In genomic region chr17:24798229-24798628, GRCm38 (mm10) we compare ENCODE assay signal across 48 mouse cellular contexts. TPM values are rescaled to one million over a fixed set of nuclear protein-coding genes. Genes with fewer than 3 reads are reported as not detected.
"Had no signal": no experiment of that assay in that cellular context is flagged by ENCODE, and none has a peak within 500 bp of the region (broad histone marks: within the 10 kb centered on the region; RNA-seq: fewer than 3 reads in every experiment).

No protein-coding gene starts in this region.

- H3K4me2 ChIP-seq: heart, embryonic 11.5 days; heart, embryonic 12.5 days; heart, embryonic 13.5 days; heart, embryonic 15.5 days; hindbrain, embryonic 12.5 days; hindbrain, embryonic 13.5 days; hindbrain, embryonic 14.5 days; hindbrain, embryonic 15.5 days; intestine, embryonic 15.5 days; kidney, embryonic 15.5 days had no signal

- H3K4me3 ChIP-seq: heart, embryonic 12.5 days; heart, embryonic 13.5 days; heart, embryonic 15.5 days; hindbrain, embryonic 10.5 days; hindbrain, embryonic 12.5 days; hindbrain, embryonic 13.5 days; hindbrain, embryonic 15.5 days; intestine, embryonic 15.5 days; kidney, embryonic 15.5 days; layer of hippocampus, adult 2 months; left cerebral cortex, adult 2 months had no signal

- H3K27ac ChIP-seq: heart, embryonic 13.5 days; heart, embryonic 15.5 days; hindbrain, embryonic 10.5 days; hindbrain, embryonic 12.5 days; hindbrain, embryonic 13.5 days; hindbrain, embryonic 14.5 days; hindbrain, embryonic 15.5 days; hindbrain, postnatal 0 days; intestine, embryonic 15.5 days; kidney, embryonic 15.5 days; kidney, postnatal 0 days; layer of hippocampus, adult 2 months; left cerebral cortex, adult 2 months had no signal

- H3K27me3 ChIP-seq: intestine, embryonic 15.5 days had no signal

- H3K36me3 ChIP-seq: heart, embryonic 12.5 days; heart, embryonic 13.5 days; heart, embryonic 15.5 days; hindbrain, embryonic 10.5 days; hindbrain, embryonic 12.5 days; hindbrain, embryonic 13.5 days; hindbrain, embryonic 15.5 days; intestine, embryonic 15.5 days; kidney, embryonic 15.5 days had no signal

- H3K9me3 ChIP-seq: heart, embryonic 12.5 days; heart, embryonic 13.5 days; heart, embryonic 15.5 days; hindbrain, embryonic 10.5 days; hindbrain, embryonic 12.5 days; hindbrain, embryonic 13.5 days; hindbrain, embryonic 15.5 days; intestine, embryonic 15.5 days; kidney, embryonic 15.5 days had no signal

- H3K4me1 ChIP-seq: heart, embryonic 12.5 days; heart, embryonic 13.5 days; heart, embryonic 15.5 days; hindbrain, embryonic 10.5 days; hindbrain, embryonic 12.5 days; hindbrain, embryonic 13.5 days; hindbrain, embryonic 15.5 days; intestine, embryonic 15.5 days had no signal

- DNase-seq: heart, postnatal 36 days; heart, postnatal 4 days; kidney, adult 11 months; kidney, adult 18-20 months; kidney, adult 2 months; kidney, adult 8-10 months; kidney, adult 9 months; kidney, postnatal 10 days; kidney, postnatal 14 days; kidney, postnatal 25 days; kidney, postnatal 36 days; kidney, postnatal 4 days; layer of hippocampus, adult 9-11 months; layer of hippocampus, postnatal 36 days had no signal

- ATAC-seq: hindbrain, embryonic 16.5 days; hindbrain, postnatal 0 days; inflammation-experienced regulatory T-cells, adult 6 months; intestine, embryonic 15.5 days; intestine, embryonic 16.5 days; intestine, postnatal 0 days had no signal

- H3K9ac ChIP-seq: heart, embryonic 12.5 days; heart, embryonic 13.5 days; heart, embryonic 15.5 days; hindbrain, embryonic 12.5 days; hindbrain, embryonic 13.5 days; hindbrain, embryonic 14.5 days; hindbrain, embryonic 15.5 days; intestine, embryonic 15.5 days; kidney, embryonic 15.5 days had no signal

RNA-seq across cellular contexts. Expression of gene Meiob, which starts 5.9 kb away (rescaled TPM):
- total RNA-seq: heart, postnatal 25 days; heart, postnatal 36 days; hematopoietic stem cell, adult 5-6 weeks; hindbrain, postnatal 0 days; layer of hippocampus, adult 18-20 months; layer of hippocampus, adult 2 months; layer of hippocampus, adult 8-10 months; layer of hippocampus, postnatal 10 days; layer of hippocampus, postnatal 14 days; layer of hippocampus, postnatal 25 days; layer of hippocampus, postnatal 36 days; left cerebral cortex, adult 18-20 months; left cerebral cortex, adult 2 months; left cerebral cortex, adult 8-10 months had no signal
- polyA plus RNA-seq: heart, embryonic 11.5 days; heart, embryonic 12.5 days; heart, embryonic 13.5 days; heart, embryonic 14.5 days; heart, embryonic 15.5 days; heart, embryonic 16.5 days; heart, postnatal 0 days; hindbrain, embryonic 10.5 days; hindbrain, embryonic 11.5 days; hindbrain, embryonic 12.5 days; hindbrain, embryonic 13.5 days; hindbrain, embryonic 14.5 days; hindbrain, embryonic 15.5 days; hindbrain, embryonic 16.5 days; hindbrain, postnatal 0 days; inflammation-experienced regulatory T-cells, adult 6 months; intestine, embryonic 14.5 days; intestine, embryonic 15.5 days; intestine, embryonic 16.5 days; kidney, adult 2 months; kidney, embryonic 14.5 days; kidney, embryonic 15.5 days had no signal

RNA-seq across cellular contexts. Expression of gene Hs3st6, which starts 45.4 kb away (rescaled TPM):
- total RNA-seq: heart, postnatal 25 days; heart, postnatal 36 days; hematopoietic stem cell, adult 5-6 weeks; hindbrain, postnatal 0 days; layer of hippocampus, adult 2 months; layer of hippocampus, postnatal 14 days; layer of hippocampus, postnatal 36 days had no signal
- polyA plus RNA-seq: heart, embryonic 12.5 days; inflammation-experienced regulatory T-cells, adult 6 months had no signal
